Mouse (Mus musculus) thymus, adult 2 months (tissue): Measurements from ENCODE around the gene Rnf38.

ENCODE experiments used
- CTCF ChIP-seq: fragments of 200-500 bp; IDR thresholded peaks from 2 replicates; pipeline ENCODE4 v1.5.1; 2012; ENCODE audit warnings: mild to moderate bottlenecking, control low read depth, low read length, moderate library complexity, borderline replicate concordance; ENCODE audit not compliant: control insufficient read depth, poor library complexity, insufficient read depth; ENCODE audit errors: extremely low read depth
- POLR2A ChIP-seq: fragments of 200-500 bp; IDR thresholded peaks from 2 replicates; pipeline ENCODE4 v1.6.1; 2012; ENCODE audit warnings: mild to moderate bottlenecking, low read length, control low read depth, moderate library complexity; ENCODE audit not compliant: control insufficient read depth, poor library complexity, insufficient read depth; ENCODE audit errors: extremely low read depth

DNA sequence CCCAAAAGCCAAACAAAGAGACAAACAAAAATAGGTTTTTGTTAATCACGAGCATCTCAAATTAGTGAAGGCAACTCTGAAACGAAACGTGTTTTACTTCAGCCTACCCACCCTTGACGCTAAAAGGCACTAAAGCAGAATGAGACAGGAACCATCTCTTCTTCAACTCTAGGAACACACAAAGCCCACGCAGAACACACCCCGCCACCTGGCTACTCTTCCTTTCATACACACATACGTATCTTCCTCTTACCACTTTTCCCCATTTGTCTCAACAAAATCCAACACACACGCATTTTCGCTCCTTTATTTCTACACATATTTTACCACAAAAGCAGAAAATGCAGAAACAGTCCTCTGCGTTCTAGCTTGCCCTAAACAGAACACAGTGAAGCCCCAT, 8.5 kb downstream of the Rnf38 start:
- TF ChIP-seq CTCF (no peak), POLR2A (no peak)
